Mouse (Mus musculus) forebrain, embryonic 11.5 days (tissue): ENCODE measurements around the gene Fam193a. TPM values are rescaled to one million over a fixed set of nuclear protein-coding genes. Genes with fewer than 3 reads are reported as not detected.

Experiments
- ATAC-seq: fragments of 200-750 bp; cut with Nextera tagmentation; replicated peaks from 2 replicates; pipeline ENCODE4 v1.8.0; 2017; ENCODE audit warnings: moderate TSS enrichment; ENCODE audit not compliant: low FRiP score
- DNase-seq: peaks from one replicate; pipeline ENCODE4 v3.0.0-alpha.2; 2017; ENCODE audit warnings: low spot score
- H3K27ac ChIP-seq: fragments of 300-500 bp; sonication (generic); 2 replicates; pipeline ENCODE4 v1.5.1; 2014; ENCODE audit warnings: low read depth, low read length
- H3K27me3 ChIP-seq: fragments of 300-500 bp; sonication (generic); 2 replicates; pipeline ENCODE4 v1.6.1; 2014; ENCODE audit warnings: mild to moderate bottlenecking, low read length, mixed read lengths; ENCODE audit not compliant: control insufficient read depth, insufficient read depth
- H3K36me3 ChIP-seq: fragments of 300-500 bp; sonication (generic); 2 replicates; pipeline ENCODE4 v1.6.1; 2014; ENCODE audit warnings: mild to moderate bottlenecking, low read length, moderate library complexity, mixed read lengths; ENCODE audit not compliant: control insufficient read depth, insufficient read depth
- H3K4me1 ChIP-seq: fragments of 300-500 bp; sonication (generic); replicated peaks from 2 replicates; pipeline ENCODE4 v1.6.1; 2014; ENCODE audit warnings: low read length, mixed read lengths; ENCODE audit not compliant: control insufficient read depth, insufficient read depth
- H3K4me2 ChIP-seq: fragments of 300-500 bp; sonication (generic); 2 replicates; pipeline ENCODE4 v1.6.1; 2014; ENCODE audit warnings: low read depth, mild to moderate bottlenecking, low read length, moderate library complexity, mixed read lengths; ENCODE audit not compliant: severe bottlenecking
- H3K4me3 ChIP-seq: fragments of 300-500 bp; sonication (generic); 2 replicates; pipeline ENCODE4 v1.5.1; 2014; ENCODE audit warnings: low read depth, low read length
- H3K9ac ChIP-seq: fragments of 300-500 bp; sonication (generic); 2 replicates; pipeline ENCODE4 v1.6.1; 2014; ENCODE audit warnings: low read length
- H3K9me3 ChIP-seq: fragments of 300-500 bp; sonication (generic); 2 replicates; pipeline ENCODE4 v1.6.1; 2016; ENCODE audit warnings: low read length, mixed read lengths; ENCODE audit not compliant: control insufficient read depth
- WGBS: fragments of 180-500 bp; shearing (Covaris S2); extraction: QIAGEN DNeasy Blood & Tissue Kit; methylation state at CpG from one replicate; pipeline ENCODE4 v1.1.7; 2014; 5-methylcytosine and 5-hydroxymethylcytosine counted together
- polyA plus RNA-seq: library from polyadenylated mRNA; unstranded; fragments of >200 nt; fragmentation: Nextera tagmentation; extraction: Ambion mirVana; gene quantifications from 2 replicates; pipeline ENCODE4 v1.2.1, GENCODE M21; 2014

Gene Fam193a
- polyA plus RNA-seq, 1 experiment from 2014 or later: 19.6 TPM

- no peaks in the 10 kb centered on the region for H3K4me1 ChIP-seq
- ATAC-seq: peak; percentile 95
- H3K27me3 ChIP-seq: 0 out of 2 replicates have a peak, but pooled peaks cover 3% of the 10 kb centered on the region
- no peak within 1 kb of the TSS for H3K27ac ChIP-seq
- WGBS: 1% methylated on average over 64 of the region's 64 CpGs
- H3K9ac ChIP-seq: peak within 1 kb of the TSS; percentile 69
- peak; percentile 97 for DNase-seq
- peak within 1 kb of the TSS; percentile 99 for H3K4me2 ChIP-seq
- H3K9me3 ChIP-seq: no peaks in the 10 kb centered on the region
- H3K36me3 ChIP-seq: no peaks in the 10 kb centered on the region
- peak within 1 kb of the TSS; percentile 61 for H3K4me3 ChIP-seq
These were observed 143.9 kb downstream of the Fam193a start, which contains the start of gene Tnip2 for GRCm38 (mm10) chr5:34513466-34514217. Gene Tnip2 (minus strand): TSS chr5:34513991.

- Histone ChIP-seq H3K9me3 (no peaks in the 10 kb centered on the region), H3K4me1 (no peaks in the 10 kb centered on the region), H3K4me2 (peak overlapping the region; percentile 99), H3K27me3 (0 out of 2 replicates have a peak, but pooled peaks cover 3% of the 10 kb centered on the region), H3K36me3 (no peaks in the 10 kb centered on the region), H3K4me3 (peak overlapping the region; percentile 61), H3K9ac (no peak overlapping the region; the same call in 1 of the 2 replicates), H3K27ac (no peak overlapping the region)
- 17% methylated on average over 7 of the region's 7 CpGs for WGBS
- ATAC-seq: no peak
- DNase-seq: no peak
These were observed 144.5 kb downstream of the Fam193a start for GRCm38 (mm10) chr5:34514218-34514566.

- Histone ChIP-seq H3K4me3 (no peak overlapping the region), H3K4me2 (no peak overlapping the region), H3K4me1 (no peaks in the 10 kb centered on the region), H3K27me3 (0 out of 2 replicates have a peak, but pooled peaks cover 3% of the 10 kb centered on the region), H3K27ac (no peak overlapping the region), H3K9ac (no peak overlapping the region), H3K36me3 (no peaks in the 10 kb centered on the region), H3K9me3 (no peaks in the 10 kb centered on the region)
- DNase-seq (no peak), ATAC-seq (no peak)
These were observed 145.4 kb downstream of the Fam193a start for GRCm38 (mm10) chr5:34515096-34515495.

GRCm38 (mm10) chr5:34517913-34518312, 148.2 kb downstream of the Fam193a start:
- WGBS: 26% methylated on average over 3 of the region's 3 CpGs
- no peak overlapping the region for H3K27ac ChIP-seq
- 0 out of 2 replicates have a peak, but pooled peaks cover 1% of the 10 kb centered on the region for H3K27me3 ChIP-seq

GRCm38 (mm10) chr5:34519389-34519910, 149.7 kb downstream of the Fam193a start:
- no peaks in the 10 kb centered on the region for H3K36me3 ChIP-seq
- H3K4me2 ChIP-seq: no peak overlapping the region
- no peaks in the 10 kb centered on the region for H3K4me1 ChIP-seq
- no peak overlapping the region for H3K27ac ChIP-seq
- ATAC-seq (no peak), DNase-seq (no peak)
- no peak overlapping the region for H3K9ac ChIP-seq
- H3K9me3 ChIP-seq: no peaks in the 10 kb centered on the region
- 82% methylated on average over 9 of the region's 9 CpGs for WGBS
- H3K27me3 ChIP-seq: no peaks in the 10 kb centered on the region
- no peak overlapping the region for H3K4me3 ChIP-seq

More at GRCm38 (mm10) chr5:34517913-34518312, 148.2 kb downstream of the Fam193a start:
- H3K4me2 ChIP-seq: no peak overlapping the region
- DNase-seq (peak; percentile 86), ATAC-seq (no peak)
- H3K9me3 ChIP-seq: no peaks in the 10 kb centered on the region
- no peak overlapping the region for H3K9ac ChIP-seq
- H3K4me3 ChIP-seq: no peak overlapping the region
- no peaks in the 10 kb centered on the region for H3K4me1 ChIP-seq
- no peaks in the 10 kb centered on the region for H3K36me3 ChIP-seq

- H3K9ac ChIP-seq: no peak overlapping the region
- DNase-seq: no peak
- H3K27ac ChIP-seq: no peak overlapping the region
- H3K9me3 ChIP-seq: no peaks in the 10 kb centered on the region
- no peaks in the 10 kb centered on the region for H3K36me3 ChIP-seq
- no peak overlapping the region for H3K4me3 ChIP-seq
- no peaks in the 10 kb centered on the region for H3K4me1 ChIP-seq
- ATAC-seq: no peak
- 82% methylated on average over 11 of the region's 11 CpGs for WGBS
- H3K27me3 ChIP-seq: no peaks in the 10 kb centered on the region
- H3K4me2 ChIP-seq: no peak overlapping the region
These were observed 150.9 kb downstream of the Fam193a start for GRCm38 (mm10) chr5:34520458-34521209.

GRCm38 (mm10) chr5:34521337-34521736, 151.6 kb downstream of the Fam193a start:
- no peaks in the 10 kb centered on the region; the same call in 1 of the 2 replicates for H3K27me3 ChIP-seq
- WGBS: 87% methylated on average over 3 of the region's 3 CpGs
- H3K27ac ChIP-seq: no peak overlapping the region
- no peaks in the 10 kb centered on the region for H3K36me3 ChIP-seq
- H3K4me2 ChIP-seq: no peak overlapping the region
- peaks cover 4% of the 10 kb centered on the region; the same call in 1 of the 2 replicates for H3K4me1 ChIP-seq
- H3K9me3 ChIP-seq: no peaks in the 10 kb centered on the region
- H3K4me3 ChIP-seq: no peak overlapping the region
- DNase-seq (no peak), ATAC-seq (no peak)
- H3K9ac ChIP-seq: no peak overlapping the region

- no peaks in the 10 kb centered on the region for H3K36me3 ChIP-seq
- no peaks in the 10 kb centered on the region; the same call in 1 of the 2 replicates for H3K27me3 ChIP-seq
- no peak overlapping the region for H3K27ac ChIP-seq
- no peak overlapping the region for H3K4me3 ChIP-seq
- no peak overlapping the region for H3K4me2 ChIP-seq
- no peak for ATAC-seq
- WGBS: 65% methylated on average over 4 of the region's 4 CpGs
- no peaks in the 10 kb centered on the region for H3K9me3 ChIP-seq
- DNase-seq: no peak
- no peak overlapping the region for H3K9ac ChIP-seq
- H3K4me1 ChIP-seq: peaks cover 4% of the 10 kb centered on the region; the same call in 1 of the 2 replicates
These were observed 154.3 kb downstream of the Fam193a start for GRCm38 (mm10) chr5:34523958-34524485.
